Mouse (Mus musculus) E14TG2a.4 (cell line): ENCODE results near the gene Syn3.

Source experiments
- CTCF ChIP-seq: conservative IDR thresholded peaks from 2 replicates; pipeline ENCODE4 v1.5.1; 2014; ENCODE audit warnings: low read length
- NANOG ChIP-seq: IDR thresholded peaks from 2 replicates; pipeline ENCODE4 v1.6.1; 2014; ENCODE audit warnings: borderline replicate concordance, low read length, mixed read lengths
- POU5F1 ChIP-seq: IDR thresholded peaks from 2 replicates; pipeline ENCODE4 v1.6.1; 2014; ENCODE audit warnings: low read length, borderline replicate concordance

DNA sequence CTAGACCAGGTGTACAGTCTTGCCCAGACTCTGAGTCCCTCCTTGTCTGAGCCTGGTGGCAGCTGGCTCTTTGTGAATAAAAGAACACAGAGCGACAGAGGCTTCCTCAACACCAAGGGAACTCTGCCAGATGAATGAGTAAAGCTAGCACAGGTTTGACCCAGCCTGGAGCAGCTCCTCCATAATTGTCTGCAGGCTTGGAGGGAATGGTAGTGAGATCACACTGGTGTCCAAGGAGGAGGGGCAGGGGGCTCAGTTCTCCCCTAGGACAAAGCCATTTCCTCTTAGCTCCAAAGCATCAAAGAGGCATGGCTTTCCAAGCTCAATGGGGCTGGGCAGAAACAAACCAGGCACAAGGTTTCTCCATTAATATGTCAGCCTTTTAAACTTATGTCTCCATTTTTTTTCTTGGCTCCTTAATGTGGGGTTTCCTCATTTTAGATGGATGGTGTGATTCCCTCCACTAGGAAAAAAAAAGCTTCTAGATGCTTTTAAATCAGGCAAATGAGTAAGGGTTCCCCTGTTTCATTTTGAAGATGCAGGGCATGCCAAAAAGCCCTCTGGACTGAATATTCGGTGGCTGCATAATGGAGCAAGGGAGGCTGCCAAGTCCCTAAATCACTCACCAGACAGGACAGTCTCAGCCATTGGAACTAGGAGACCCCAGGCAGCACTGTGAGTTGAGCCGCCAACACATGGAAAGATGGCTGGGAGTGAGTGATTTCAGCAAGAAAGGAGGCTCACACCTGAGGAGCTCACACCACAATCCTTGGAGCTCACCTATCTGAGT lies 349.5 kb downstream of the Syn3 start:
- TF ChIP-seq CTCF (no peak), NANOG (no peak), POU5F1 (no peak)
